Mouse (Mus musculus) midbrain, embryonic 12.5 days (tissue): Measurements from ENCODE around the gene Olfr462. TPM values are rescaled to one million over a fixed set of nuclear protein-coding genes. Genes with fewer than 3 reads are reported as not detected.

Experiments
- ATAC-seq: fragments of 200-750 bp; cut with Nextera tagmentation; 2 replicates; pipeline ENCODE4 v1.8.0; 2017; ENCODE audit warnings: low read depth, moderate TSS enrichment, moderate library complexity; ENCODE audit not compliant: low FRiP score
- H3K27ac ChIP-seq: fragments of 300-500 bp; sonication (generic); replicated peaks from 2 replicates; pipeline ENCODE4 v1.5.1; 2016; ENCODE audit warnings: mild to moderate bottlenecking
- H3K27me3 ChIP-seq: fragments of 300-500 bp; sonication (generic); 2 replicates; pipeline ENCODE4 v1.6.1; 2016; ENCODE audit warnings: mild to moderate bottlenecking
- H3K36me3 ChIP-seq: fragments of 300-500 bp; sonication (generic); 2 replicates; pipeline ENCODE4 v1.6.1; 2016
- H3K4me1 ChIP-seq: fragments of 300-500 bp; sonication (generic); 2 replicates; pipeline ENCODE4 v1.6.1; 2016
- H3K4me2 ChIP-seq: fragments of 300-500 bp; sonication (generic); replicated peaks from 2 replicates; pipeline ENCODE4 v1.6.1; 2016; ENCODE audit warnings: mild to moderate bottlenecking, moderate library complexity
- H3K4me3 ChIP-seq: fragments of 300-500 bp; sonication (generic); 2 replicates; pipeline ENCODE4 v1.5.1; 2016; ENCODE audit warnings: mild to moderate bottlenecking
- H3K9ac ChIP-seq: fragments of 300-500 bp; sonication (generic); replicated peaks from 2 replicates; pipeline ENCODE4 v1.6.1; 2016; ENCODE audit warnings: mild to moderate bottlenecking, moderate library complexity
- H3K9me3 ChIP-seq: fragments of 300-500 bp; sonication (generic); 2 replicates; pipeline ENCODE4 v1.6.1; 2016; ENCODE audit warnings: mild to moderate bottlenecking
- WGBS: fragments of 180-500 bp; shearing (Covaris S2); methylation state at CpG from one replicate; pipeline ENCODE4 v1.1.7; 2016; 5-methylcytosine and 5-hydroxymethylcytosine counted together
- polyA plus RNA-seq: library from polyadenylated mRNA; unstranded; fragments of >200 nt; fragmentation: Nextera tagmentation; extraction: Ambion mirVana; gene quantifications from 2 replicates; pipeline ENCODE4 v1.2.1, GENCODE M21; 2016

Olfr462 gene
- not detected in 2 replicates for polyA plus RNA-seq

- no peaks in the 10 kb centered on the region for H3K9me3 ChIP-seq
- H3K4me3 ChIP-seq = no peak within 1 kb of the TSS
- no peak for ATAC-seq
- no peak within 1 kb of the TSS for H3K27ac ChIP-seq
- H3K27me3 ChIP-seq = 0 out of 2 replicates have a peak, but pooled peaks cover 5% of the 10 kb centered on the region
- H3K4me2 ChIP-seq = no peak within 1 kb of the TSS
- WGBS = 93% methylated on average over 6 of the region's 6 CpGs
- no peak within 1 kb of the TSS for H3K9ac ChIP-seq
- no peaks in the 10 kb centered on the region for H3K4me1 ChIP-seq
- H3K36me3 ChIP-seq = no peaks in the 10 kb centered on the region
Observed at GRCm38 (mm10) chr11:87892168-87892567, at the start of gene Olfr462. Olfr462 (minus strand) TSS chr11:87892268.

- H3K9ac ChIP-seq = no peak overlapping the region
- H3K4me1 ChIP-seq = no peaks in the 10 kb centered on the region
- WGBS = 81% methylated on average over 3 of the region's 3 CpGs
- H3K4me3 ChIP-seq = no peak overlapping the region
- H3K36me3 ChIP-seq = no peaks in the 10 kb centered on the region
- H3K27ac ChIP-seq = no peak overlapping the region
- no peak for ATAC-seq
- no peaks in the 10 kb centered on the region for H3K27me3 ChIP-seq
- no peaks in the 10 kb centered on the region for H3K9me3 ChIP-seq
- H3K4me2 ChIP-seq = no peak overlapping the region
Observed at GRCm38 (mm10) chr11:87935467-87935866, 43.4 kb upstream of the Olfr462 start.

DNA sequence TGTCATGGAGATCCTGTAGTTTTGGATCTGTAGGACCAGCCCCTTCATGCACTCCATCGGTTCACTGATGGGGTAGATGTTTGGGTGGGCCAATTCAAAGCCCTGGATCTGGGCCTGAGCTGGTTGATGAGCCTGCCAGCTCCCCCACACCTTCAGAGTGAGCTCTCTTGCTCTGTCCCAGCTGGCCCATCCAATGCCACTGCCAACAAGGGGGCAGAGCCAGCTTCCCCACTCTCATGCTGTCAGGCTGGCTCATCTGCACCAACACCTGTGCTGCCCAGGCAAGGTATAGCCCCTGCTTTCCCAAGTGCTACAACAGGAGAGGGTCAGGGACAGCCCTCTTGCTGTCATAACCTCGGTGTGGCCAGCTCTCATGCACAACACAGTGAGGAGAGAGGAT lies 41.7 kb upstream of the Olfr462 start:
- WGBS = 79% methylated on average over 2 of the region's 2 CpGs
- Histone ChIP-seq H3K4me2 (no peak overlapping the region), H3K4me1 (no peaks in the 10 kb centered on the region), H3K4me3 (no peak overlapping the region), H3K27me3 (no peaks in the 10 kb centered on the region), H3K9ac (no peak overlapping the region), H3K27ac (no peak overlapping the region), H3K36me3 (no peaks in the 10 kb centered on the region), H3K9me3 (no peaks in the 10 kb centered on the region)
- no peak for ATAC-seq

DNA sequence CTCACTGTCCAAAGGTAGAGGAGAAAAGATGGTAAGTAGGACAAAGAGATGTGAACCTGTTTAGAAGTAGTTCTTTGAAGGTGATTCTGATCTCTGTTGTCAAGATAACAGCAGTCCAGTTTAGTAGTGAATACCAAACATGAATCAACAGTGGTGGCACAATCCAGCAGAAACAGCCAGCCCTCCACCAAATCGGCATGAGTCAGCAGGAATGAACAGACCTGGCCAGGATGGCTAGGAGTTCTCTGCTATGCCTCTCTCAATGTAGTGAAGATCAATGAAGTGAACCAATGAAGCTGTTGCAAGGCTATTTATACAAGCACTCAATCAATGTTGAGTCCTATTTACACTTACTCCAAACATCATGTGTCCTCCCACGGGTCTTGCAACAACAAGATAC lies 38.3 kb upstream of the Olfr462 start:
- no peak overlapping the region for H3K9ac ChIP-seq
- H3K27ac ChIP-seq = no peak overlapping the region
- no peaks in the 10 kb centered on the region for H3K36me3 ChIP-seq
- H3K4me2 ChIP-seq = no peak overlapping the region
- 93% methylated on average over 2 of the region's 2 CpGs for whole genome bisulfite sequencing
- no peaks in the 10 kb centered on the region for H3K27me3 ChIP-seq
- no peak for ATAC-seq
- no peaks in the 10 kb centered on the region for H3K4me1 ChIP-seq
- no peak overlapping the region for H3K4me3 ChIP-seq
- no peaks in the 10 kb centered on the region for H3K9me3 ChIP-seq

DNA sequence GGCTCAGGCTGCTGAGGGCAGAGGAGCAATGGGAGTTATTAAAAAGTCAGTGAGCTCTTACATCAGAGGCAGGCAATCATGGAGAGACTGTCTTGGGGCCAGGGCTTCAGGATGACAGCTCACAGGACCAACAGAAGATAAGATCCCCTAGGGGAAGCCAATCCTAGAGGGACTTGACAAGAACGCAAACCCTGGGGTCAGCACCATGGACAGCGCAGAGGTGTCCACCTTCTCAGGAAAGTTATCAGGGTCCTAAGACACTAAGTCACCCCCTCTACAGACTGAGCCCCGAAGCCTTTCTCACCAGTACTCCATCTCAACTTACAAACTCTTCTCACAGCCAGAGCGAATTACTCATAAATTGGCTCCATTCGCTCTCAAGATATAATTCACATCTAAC lies 28.9 kb upstream of the Olfr462 start, which contains the start of gene Olfr464:
Gene Olfr464, minus strand, starts transcription at position 2 of the 400 bp plus-strand sequence.
- no peak within 1 kb of the TSS for H3K4me3 ChIP-seq
- H3K9ac ChIP-seq = no peak within 1 kb of the TSS
- ATAC-seq = no peak
- no peaks in the 10 kb centered on the region for H3K36me3 ChIP-seq
- no peaks in the 10 kb centered on the region; the same call in 1 of the 2 replicates for H3K27me3 ChIP-seq
- no peak within 1 kb of the TSS for H3K4me2 ChIP-seq
- 35% methylated on average over 5 of the region's 5 CpGs for WGBS
- 0 out of 2 replicates have a peak, but pooled peaks cover 2% of the 10 kb centered on the region for H3K9me3 ChIP-seq
- H3K4me1 ChIP-seq = no peaks in the 10 kb centered on the region
- H3K27ac ChIP-seq = no peak within 1 kb of the TSS

GRCm38 (mm10) chr11:87920301-87920700 lies 28.2 kb upstream of the Olfr462 start:
- no peak for ATAC-seq
- Histone ChIP-seq H3K4me2 (no peak overlapping the region), H3K9ac (no peak overlapping the region), H3K27me3 (no peaks in the 10 kb centered on the region; the same call in 1 of the 2 replicates), H3K36me3 (no peaks in the 10 kb centered on the region), H3K4me3 (no peak overlapping the region), H3K4me1 (no peaks in the 10 kb centered on the region), H3K27ac (no peak overlapping the region), H3K9me3 (0 out of 2 replicates have a peak, but pooled peaks cover 2% of the 10 kb centered on the region)
- 68% methylated on average over 2 of the region's 2 CpGs for WGBS

GRCm38 (mm10) chr11:87916005-87916404 lies 23.9 kb upstream of the Olfr462 start:
- ATAC-seq = no peak
- WGBS = 90% methylated on average over 1 of the region's 1 CpGs
- no peak overlapping the region for H3K4me2 ChIP-seq

DNA sequence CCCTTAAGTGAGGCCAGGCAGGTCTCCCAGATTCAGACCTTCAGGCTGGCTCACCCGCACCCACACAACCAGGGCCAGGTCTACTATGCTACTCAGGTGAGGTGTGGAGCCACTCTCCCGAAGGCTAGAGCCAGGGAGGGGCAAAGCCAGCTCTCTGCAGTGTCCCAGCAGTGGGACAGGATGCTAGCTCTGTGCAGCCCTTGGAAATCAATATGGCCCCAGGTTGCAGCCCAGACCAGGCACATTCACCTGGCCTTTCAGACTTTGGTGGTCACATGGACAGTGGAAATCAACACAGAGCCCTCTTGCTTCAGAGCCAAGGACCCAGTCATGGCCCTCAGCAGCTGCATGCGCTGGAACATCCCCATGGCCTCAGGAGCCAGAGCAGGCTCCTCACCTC lies 12.3 kb upstream of the Olfr462 start:
- Histone ChIP-seq H3K27ac (no peak overlapping the region), H3K4me2 (no peak overlapping the region), H3K36me3 (no peaks in the 10 kb centered on the region), H3K9ac (no peak overlapping the region), H3K4me1 (no peaks in the 10 kb centered on the region), H3K27me3 (0 out of 2 replicates have a peak, but pooled peaks cover 3% of the 10 kb centered on the region), H3K9me3 (no peaks in the 10 kb centered on the region), H3K4me3 (no peak overlapping the region)
- ATAC-seq = no peak
- 81% methylated on average over 3 of the region's 3 CpGs for WGBS

More at GRCm38 (mm10) chr11:87916005-87916404, 23.9 kb upstream of the Olfr462 start:
- H3K4me1 ChIP-seq = no peaks in the 10 kb centered on the region
- no peak overlapping the region for H3K4me3 ChIP-seq
- H3K36me3 ChIP-seq = no peaks in the 10 kb centered on the region
- H3K27ac ChIP-seq = no peak overlapping the region
- H3K9ac ChIP-seq = no peak overlapping the region
- H3K9me3 ChIP-seq = no peaks in the 10 kb centered on the region
- no peaks in the 10 kb centered on the region; the same call in 1 of the 2 replicates for H3K27me3 ChIP-seq

DNA sequence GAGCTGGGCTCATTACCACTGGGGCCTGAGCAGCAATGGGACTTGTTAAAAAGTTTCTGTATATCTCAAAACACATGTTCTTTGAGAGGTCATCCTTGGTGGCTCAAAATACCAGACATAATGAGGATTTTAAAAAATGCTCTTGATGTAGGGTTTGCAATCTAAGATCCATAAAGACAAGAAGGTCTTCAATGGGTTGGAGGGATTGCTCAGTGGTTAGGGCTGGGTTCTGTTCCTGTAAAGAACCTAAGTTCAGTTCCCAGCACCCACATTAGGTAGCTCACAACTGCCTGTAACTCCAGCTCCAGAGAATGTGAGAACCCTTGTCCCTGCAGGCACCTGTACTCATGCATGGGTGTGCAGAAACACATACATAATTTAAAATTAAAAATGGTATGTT lies 5.2 kb upstream of the Olfr462 start, which contains the start of gene Olfr463:
Gene Olfr463, minus strand, starts transcription at position 101 of the 400 bp plus-strand sequence.
- no peak within 1 kb of the TSS for H3K9ac ChIP-seq
- no peak for ATAC-seq
- peaks cover 18% of the 10 kb centered on the region for H3K27me3 ChIP-seq
- H3K36me3 ChIP-seq = no peaks in the 10 kb centered on the region
- no peaks in the 10 kb centered on the region for H3K9me3 ChIP-seq
- H3K4me2 ChIP-seq = no peak within 1 kb of the TSS
- H3K4me1 ChIP-seq = no peaks in the 10 kb centered on the region
- H3K4me3 ChIP-seq = no peak within 1 kb of the TSS
- H3K27ac ChIP-seq = no peak within 1 kb of the TSS

GRCm38 (mm10) chr11:87884856-87885255 lies 7.2 kb downstream of the Olfr462 start:
- Histone ChIP-seq H3K4me2 (no peak overlapping the region), H3K9ac (no peak overlapping the region), H3K4me3 (no peak overlapping the region), H3K9me3 (no peaks in the 10 kb centered on the region), H3K27ac (no peak overlapping the region), H3K36me3 (no peaks in the 10 kb centered on the region), H3K27me3 (no peaks in the 10 kb centered on the region), H3K4me1 (no peaks in the 10 kb centered on the region)
- 82% methylated on average over 5 of the region's 5 CpGs for WGBS
- no peak for ATAC-seq

DNA sequence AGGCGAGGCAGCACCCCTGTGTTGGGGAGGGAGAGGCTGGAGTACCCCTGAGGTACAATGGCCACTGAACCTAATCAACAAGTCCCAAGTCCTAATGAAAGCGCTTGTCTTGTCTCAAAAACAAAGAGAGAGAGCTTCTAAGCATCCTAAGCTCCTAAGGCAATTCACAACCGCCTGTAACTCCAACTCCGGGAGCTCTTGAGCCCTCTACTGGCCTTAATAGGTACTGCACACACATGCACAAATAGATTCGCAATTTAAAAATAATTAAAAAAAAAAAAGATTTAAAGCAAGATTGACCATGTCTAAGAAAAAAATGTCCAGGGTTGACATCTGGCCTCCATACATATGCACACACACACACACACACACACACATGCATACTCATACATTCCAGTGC lies 8.6 kb downstream of the Olfr462 start:
- ATAC-seq = no peak
- no peak overlapping the region for H3K4me3 ChIP-seq
- no peaks in the 10 kb centered on the region for H3K36me3 ChIP-seq
- H3K9ac ChIP-seq = no peak overlapping the region
- no peak overlapping the region for H3K4me2 ChIP-seq
- H3K9me3 ChIP-seq = no peaks in the 10 kb centered on the region
- no peaks in the 10 kb centered on the region for H3K27me3 ChIP-seq
- no peak overlapping the region for H3K27ac ChIP-seq
- H3K4me1 ChIP-seq = no peaks in the 10 kb centered on the region
- WGBS = 38% methylated on average over 5 of the region's 5 CpGs

- Histone ChIP-seq H3K9me3 (no peaks in the 10 kb centered on the region), H3K9ac (no peak overlapping the region), H3K27ac (no peak overlapping the region), H3K36me3 (no peaks in the 10 kb centered on the region), H3K27me3 (no peaks in the 10 kb centered on the region), H3K4me1 (no peaks in the 10 kb centered on the region), H3K4me3 (no peak overlapping the region), H3K4me2 (no peak overlapping the region)
- WGBS = 78% methylated on average over 4 of the region's 4 CpGs
- no peak for ATAC-seq
Observed at GRCm38 (mm10) chr11:87881714-87882113, 10.4 kb downstream of the Olfr462 start.

- no peaks in the 10 kb centered on the region for H3K9me3 ChIP-seq
- no peak for ATAC-seq
Observed at GRCm38 (mm10) chr11:87879826-87880225, 12.2 kb downstream of the Olfr462 start.

More at GRCm38 (mm10) chr11:87879826-87880225, 12.2 kb downstream of the Olfr462 start:
- no peaks in the 10 kb centered on the region for H3K4me1 ChIP-seq
- no peak overlapping the region for H3K27ac ChIP-seq
- H3K36me3 ChIP-seq = no peaks in the 10 kb centered on the region
- no peak overlapping the region for H3K4me3 ChIP-seq
- no peak overlapping the region for H3K4me2 ChIP-seq
- no peak overlapping the region for H3K9ac ChIP-seq
- WGBS = 81% methylated on average over 9 of the region's 9 CpGs
- H3K27me3 ChIP-seq = no peaks in the 10 kb centered on the region
